Mouse (Mus musculus) T-helper 2 cell (primary cell): ENCODE data around the gene Creld2.

ENCODE experiments used
- in situ Hi-C: fragments of 300-600 bp; cut with MboI, MseI; formaldehyde crosslinking; loops from one replicate; pipeline ENCODE4 v1.15.1; 2025; ENCODE audit warnings: high pct_unique_total_duplicates

Gene Creld2

DNA sequence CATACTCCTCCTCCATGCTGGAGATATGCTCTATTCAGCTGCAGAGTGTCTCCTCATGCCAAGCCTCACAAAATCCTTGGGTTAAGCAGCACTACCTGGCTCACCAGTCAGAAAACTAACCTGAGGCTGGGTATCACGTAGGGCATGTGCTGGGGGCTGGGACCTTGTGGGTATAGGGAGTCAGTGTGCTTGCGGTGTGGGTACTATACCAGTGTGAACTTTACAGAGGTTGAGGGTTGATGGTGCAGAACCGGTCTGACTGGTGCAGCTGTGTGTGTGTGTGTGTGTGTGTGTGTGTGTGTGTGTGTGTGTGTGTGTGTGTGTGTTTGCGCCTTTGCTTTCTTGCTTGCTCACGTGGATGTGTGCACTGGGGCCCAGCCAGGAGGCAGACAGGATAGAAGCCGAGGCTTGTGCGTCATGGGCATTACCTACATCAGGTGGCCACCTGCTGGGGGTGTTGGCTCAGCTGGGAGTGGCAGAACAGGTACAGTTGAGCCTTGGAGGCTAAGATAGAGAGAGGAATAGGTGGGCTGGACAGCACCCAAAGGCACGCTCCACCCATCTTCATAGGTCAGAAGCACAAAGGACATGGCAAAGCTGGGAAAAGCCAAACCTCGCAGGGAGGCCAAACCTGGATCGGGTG lies 32.2 kb downstream of the Creld2 start:
- in situ Hi-C loops, result no loop called here

DNA sequence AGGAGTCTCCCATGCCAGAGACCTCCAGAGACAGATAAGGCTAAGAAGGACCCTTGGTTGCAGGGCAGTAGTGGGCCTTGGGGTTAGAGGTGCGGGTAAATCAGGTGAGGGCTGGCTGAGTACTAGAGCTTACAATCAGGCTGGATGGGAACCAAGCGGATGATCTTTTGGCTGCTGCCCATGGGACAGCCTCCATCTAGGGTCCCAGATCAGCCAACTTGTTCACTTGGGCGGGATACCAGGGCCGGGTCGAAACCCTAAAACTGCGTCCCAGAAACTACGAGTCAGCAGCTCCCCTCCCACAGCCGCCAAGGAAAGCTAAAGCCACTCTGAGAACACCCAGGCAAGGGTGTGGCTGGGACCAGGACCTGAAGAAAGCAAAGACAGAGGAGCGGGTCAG lies 33.7 kb downstream of the Creld2 start:
- in situ Hi-C loops, result no loop called here

DNA sequence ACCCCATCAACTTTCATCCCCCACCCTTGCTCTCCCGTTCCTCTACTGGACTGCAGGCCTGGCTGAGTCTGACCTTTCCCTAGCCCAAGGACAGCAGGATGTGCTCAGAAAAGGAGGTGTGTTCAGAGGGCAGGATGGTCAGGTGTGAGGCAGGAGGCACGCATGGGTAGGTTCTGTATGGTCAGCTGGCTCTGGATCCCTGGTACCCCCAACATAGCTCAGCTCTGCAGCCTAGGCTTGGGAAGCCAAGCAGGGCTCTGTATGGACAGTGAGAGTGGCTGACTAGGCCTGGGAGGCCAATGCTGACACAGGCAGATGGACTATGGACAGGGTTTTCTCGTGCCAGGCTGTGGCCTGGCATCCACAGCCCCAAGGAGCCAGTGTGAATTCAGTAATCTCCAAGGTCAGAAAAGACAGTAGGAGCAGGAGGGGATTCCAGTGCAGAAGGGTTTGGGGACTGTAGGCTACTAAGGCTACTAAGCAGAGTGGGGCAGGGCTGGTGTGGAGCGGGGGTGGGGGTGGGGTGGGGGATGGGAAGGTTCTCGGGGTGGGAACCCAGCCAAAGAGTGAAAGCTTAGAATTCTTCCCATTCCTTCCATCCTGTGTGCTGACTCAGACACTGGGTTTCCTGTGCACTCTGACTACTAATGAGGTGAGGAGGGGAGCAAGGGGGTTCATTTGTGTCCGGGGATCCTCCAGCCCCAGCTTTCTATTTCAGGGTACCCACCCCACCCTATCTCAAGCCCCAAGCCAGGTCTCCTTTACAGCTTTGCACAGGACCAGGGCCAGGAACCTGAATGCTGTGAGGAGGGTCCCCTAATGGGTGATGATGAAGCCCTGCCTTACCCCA lies 34.9 kb downstream of the Creld2 start:
- in situ Hi-C loops, result no loop called here

DNA sequence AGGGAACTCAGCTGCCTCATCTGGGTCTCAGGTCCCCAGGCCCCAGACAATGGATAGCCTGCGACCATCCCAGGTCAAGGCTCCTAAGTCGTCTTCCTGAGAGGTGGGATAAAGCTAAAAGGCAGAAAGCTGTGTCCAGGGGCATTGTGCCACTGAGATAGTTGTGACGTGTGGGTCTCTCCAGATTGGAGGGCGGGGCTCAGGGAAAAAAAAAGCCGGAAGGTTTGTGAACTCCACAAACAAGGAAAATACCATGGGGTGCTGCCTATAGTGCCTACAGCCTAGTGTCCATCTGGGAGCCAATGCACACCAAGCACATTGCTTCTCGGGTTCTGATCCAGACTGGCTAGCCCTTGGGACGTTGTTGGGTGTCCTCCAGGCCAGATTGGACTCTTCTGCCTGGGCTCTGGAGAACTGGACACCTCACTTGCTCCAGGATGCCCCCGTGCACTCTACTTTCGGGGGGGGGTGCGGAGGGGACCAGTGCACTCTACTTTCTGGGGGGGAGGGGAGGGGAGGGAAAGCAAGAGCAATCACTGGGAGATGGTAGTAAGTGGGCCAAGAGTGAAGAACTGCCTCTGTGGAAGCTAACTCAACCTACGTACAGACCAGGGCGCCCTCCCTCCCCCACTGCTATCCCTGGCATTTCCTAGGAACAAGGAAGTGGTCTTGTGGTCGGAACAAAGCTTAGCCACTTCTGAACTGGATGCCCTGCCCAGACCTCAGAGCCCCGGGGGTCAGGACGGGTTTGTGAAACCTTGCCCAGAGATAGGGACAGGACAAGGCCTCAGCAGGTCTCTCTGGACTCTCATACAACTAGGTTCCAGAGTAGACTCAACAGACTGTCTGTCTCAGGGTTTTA lies 35.8 kb downstream of the Creld2 start:
- in situ Hi-C loops, result no loop called here

DNA sequence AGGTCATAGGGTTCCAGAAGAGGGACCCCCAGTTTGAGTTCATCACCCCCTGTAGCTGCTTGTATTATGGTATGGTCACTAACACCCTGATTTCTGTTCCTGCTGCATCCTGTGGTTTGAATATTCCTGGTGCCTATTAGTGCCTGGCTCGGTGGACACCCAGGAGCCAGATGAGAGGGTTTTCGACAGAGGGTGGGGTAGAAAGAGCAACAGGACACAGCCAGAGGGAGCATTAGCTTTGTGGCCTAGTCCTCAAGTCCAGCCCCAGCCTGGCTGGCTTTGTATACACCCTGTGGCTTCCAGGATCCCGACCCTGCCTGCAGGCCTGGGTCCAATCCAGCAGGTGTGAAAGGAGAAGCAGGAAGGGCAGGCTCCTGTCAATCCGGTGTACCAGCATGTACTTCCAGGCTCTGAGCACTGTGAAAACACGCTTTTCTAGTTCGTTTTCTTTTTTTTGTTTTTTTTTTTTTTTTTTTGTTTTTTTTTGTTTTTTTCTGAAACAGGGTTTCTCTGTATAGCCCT lies 36.5 kb downstream of the Creld2 start:
- in situ Hi-C loops, result no loop called here

DNA sequence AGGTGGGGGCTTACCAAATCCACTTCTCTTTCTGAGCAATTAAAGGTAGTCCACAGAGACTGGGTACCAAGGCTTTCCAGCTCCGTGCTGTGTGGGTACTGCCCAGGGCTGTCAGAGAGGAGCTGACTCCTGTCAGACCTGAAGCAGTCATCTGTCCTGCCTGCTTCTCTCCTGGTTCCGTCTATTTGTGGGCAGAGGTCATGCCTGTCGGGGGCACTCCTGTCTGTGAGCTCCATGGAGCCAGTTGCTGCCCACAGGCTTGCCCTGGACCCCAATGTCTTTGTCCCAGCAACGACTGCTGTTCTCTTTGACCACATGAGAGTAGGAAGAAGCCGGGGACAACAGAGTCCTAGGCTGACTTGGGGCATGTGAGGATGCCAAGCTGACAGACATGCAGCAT lies 37.2 kb downstream of the Creld2 start:
- in situ Hi-C loops, result no loop called here

DNA sequence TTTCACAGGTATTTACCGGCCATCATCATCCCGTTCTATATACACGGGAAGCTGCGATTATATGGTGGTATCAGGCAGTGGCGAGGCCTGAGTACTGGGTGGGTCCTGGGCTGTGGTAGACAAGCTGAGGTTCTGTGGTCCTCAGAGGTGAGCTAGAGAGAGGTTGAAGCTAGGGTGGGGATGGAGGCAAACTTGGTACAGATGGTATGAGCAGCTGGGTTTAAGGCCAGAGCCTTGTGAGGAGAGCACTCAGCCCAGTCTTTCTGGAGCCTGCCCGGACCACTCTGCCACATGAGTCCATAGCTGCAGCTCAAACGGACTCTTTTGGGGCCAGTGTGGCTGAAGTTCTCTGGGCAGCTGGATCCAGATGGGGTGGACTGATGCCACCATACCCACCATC lies 37.9 kb downstream of the Creld2 start:
- in situ Hi-C loops, result no loop called here

DNA sequence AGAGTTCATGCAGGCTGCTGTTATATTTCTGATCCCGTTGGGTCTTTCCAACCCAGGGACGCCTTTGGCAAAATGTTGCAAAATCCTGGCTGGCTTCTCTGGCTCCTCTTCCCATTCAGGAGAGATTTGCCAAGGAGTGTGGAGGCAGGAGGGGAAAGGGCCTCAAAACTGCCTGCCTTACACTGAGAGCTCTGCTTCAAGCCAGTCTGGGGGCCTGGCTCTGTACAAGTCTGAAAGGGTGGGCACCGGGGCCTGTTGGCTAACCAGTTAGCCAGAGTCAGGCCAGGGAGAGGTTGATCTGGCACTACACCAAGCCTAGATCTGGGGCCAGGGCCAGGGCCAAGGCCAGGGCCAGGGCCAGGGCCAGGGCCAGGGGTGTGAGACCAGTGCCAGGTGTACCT lies 38.7 kb downstream of the Creld2 start:
- in situ Hi-C loops, result no loop called here

DNA sequence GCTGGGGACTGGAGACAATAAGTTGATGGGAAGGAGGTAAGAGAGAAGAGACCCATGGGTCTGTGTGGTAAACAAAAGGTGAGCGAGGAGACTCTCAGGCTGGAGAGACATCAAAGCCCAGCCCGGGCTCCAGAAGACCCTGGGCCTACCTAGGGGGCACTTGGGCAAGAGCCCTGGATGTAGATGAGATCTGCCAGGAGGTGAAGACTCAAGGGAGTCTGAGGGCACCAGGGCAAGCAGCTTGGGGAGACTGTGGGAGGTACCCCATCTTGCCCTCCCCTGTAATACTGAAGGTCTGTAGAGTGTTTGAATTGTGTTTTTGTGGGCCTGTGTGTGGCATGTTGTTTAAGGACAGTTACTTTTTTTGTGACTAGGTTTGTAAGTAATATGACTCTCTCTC lies 39.3 kb downstream of the Creld2 start:
- in situ Hi-C loops, result no loop called here

DNA sequence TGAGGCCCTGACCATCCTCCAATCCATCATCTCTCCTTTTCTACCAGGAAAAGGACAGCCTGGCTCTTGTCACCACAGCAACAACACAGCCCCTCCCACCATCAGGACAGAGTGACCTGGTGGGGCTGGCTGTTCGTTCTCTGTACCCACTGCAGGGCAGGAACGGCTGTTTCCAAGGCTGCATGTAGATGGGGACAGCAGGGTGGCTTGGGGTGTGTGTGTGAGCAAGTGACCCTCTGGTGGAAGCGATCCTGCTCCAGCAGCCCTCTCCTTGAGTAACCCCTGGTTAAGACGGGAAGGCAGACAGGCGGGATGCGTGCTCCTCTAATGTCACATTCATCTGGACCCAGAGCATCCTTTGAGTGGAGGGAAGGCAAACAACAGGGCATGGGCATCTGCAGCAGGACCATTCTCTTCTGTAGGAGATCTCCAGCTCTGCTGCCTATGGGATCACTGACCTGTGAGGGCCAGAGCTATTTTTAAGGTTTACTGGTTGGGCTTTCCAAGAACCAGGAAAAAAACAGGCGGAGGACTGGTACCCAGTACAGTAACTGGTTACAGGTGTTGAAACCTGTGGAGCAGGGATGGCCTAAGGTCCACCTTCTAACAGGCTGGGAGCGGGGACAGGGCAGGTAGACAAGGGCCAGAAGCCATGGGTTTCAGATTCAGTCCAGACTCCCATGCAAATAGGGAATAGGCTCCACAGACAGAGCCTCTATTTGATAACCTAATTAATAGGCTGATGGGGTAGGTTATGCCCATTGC lies 39.9 kb downstream of the Creld2 start:
- in situ Hi-C loops, result no loop called here

DNA sequence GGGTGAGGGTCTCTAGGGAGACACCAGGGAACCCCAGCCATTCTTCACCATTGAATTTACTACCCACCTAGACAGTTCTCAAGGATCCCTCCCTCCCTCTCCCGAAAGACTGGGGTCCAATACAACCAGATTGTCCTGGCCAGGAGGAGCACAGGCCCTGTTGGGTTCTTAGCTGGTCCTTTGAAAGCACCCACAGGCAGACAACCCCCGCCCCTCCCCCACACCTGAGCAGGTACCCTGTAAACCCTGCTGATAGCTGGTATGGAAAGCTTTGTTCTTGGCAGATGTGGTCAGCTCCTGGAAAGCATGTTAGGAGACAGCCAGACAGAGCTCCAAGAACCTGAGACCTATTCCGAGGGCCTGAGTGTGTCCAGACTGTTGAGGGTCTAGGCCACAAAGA lies 41.3 kb downstream of the Creld2 start:
- in situ Hi-C loops, result loop anchor here (10.0 kb wide), 1 partner anchor 494 kb away; the partner anchor contains the start of genes Lmf2 and Ncaph2

DNA sequence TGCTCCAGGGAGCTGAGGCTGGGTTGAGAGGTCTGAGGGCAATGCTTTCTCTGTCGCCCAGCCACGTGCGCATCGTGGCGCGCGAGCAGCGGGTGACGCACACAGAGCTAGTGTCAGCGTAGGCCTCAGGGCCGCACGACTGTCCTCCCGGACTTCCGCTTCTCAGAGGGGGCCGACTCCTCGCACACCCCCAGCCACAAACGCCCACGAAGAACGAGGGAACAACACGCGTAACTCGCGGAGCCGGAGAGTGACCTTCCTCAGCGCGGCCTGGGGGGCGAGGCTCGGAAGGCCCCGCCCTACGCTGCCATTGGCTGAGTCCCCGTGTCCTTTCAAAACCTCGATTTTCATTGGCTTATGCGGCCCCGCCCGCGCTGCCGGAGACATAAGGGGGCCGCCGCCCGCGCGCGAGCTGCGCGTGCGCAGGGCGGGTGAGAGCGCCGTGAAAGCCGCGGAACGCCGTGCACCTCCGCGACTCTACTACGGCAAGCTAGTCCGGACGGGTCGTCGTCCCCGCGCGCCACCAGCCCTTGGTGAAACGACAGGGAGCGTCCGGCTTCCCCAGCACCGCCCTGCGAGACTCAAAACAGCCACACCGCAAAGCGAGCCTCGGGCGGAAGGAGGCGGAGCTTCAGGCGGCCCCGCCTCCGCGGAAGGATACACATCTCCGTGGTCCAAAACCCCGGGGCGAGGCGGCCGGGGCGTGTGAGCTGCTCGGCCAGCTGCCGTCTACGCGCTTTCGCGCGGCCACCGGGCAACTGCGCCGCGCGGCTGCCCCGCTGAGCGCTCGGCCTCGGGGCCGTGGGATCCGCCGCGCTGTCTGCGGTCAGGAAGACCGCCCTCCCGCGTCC lies 42.6 kb downstream of the Creld2 start, which contains the start of gene Pim3:
Gene Pim3, plus strand, starts transcription at position 415 of the 851 bp plus-strand sequence.
- in situ Hi-C loops, result loop anchor here (10.0 kb wide), 1 partner anchor 493 kb away; the partner anchor contains the start of genes Lmf2 and Ncaph2

DNA sequence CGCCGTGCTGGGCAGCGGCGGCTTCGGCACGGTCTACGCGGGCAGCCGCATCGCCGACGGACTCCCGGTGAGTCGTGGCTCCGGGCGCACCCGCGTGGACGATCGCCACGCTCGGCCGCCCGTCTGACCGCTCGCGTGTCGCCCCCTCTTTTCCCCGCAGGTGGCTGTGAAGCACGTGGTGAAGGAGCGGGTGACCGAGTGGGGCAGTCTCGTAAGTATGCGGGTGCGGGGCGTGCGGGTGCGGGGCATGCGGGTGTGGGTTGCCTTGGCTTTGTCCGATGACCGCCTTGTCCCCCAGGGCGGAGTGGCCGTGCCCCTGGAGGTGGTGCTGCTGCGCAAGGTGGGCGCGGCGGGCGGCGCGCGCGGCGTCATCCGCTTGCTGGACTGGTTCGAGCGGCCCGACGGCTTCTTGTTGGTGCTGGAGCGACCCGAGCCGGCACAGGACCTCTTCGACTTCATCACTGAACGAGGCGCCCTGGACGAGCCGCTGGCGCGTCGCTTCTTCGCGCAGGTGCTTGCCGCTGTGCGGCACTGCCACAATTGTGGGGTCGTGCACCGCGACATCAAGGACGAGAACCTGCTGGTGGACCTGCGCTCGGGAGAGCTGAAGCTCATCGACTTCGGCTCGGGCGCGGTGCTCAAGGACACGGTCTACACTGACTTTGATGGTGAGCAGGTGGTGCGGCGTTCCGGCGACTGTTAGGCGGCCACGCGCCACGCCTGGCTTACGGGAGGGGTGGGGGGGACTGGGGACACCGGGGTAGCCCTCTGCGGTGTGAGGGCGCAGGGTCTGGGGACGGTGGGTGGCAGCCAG lies 43.6 kb downstream of the Creld2 start:
- in situ Hi-C loops, result loop anchor here (10.0 kb wide), 1 partner anchor 492 kb away; the partner anchor contains the start of genes Lmf2 and Ncaph2

DNA sequence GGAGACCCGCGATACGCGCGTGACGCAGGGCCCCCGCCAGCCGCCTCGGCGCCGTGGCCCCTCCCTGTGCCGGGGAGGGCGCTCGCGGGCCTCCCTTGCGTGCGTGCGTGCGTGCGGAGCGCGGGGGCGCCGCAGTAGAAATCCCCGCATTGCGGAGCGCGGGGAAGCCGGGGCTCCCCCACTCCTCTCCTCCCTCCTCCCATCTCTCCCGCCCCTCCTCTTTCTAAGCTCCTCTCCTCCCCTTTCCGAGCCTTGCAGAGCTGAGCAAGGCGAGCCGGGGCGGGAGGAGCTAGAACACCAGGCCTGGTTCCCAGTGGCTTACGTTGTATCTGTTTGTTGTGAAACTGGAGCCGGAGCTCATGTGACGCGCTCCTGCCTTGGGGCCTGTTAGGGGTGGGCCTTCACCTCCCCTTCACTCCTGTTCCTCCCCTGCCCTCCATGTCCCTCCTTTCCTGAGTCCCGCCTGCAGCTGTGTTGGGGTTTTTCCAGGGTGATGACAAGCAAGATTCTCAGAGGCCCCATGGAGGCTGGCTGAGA lies 44.3 kb downstream of the Creld2 start:
- in situ Hi-C loops, result loop anchor here (10.0 kb wide), 1 partner anchor 491 kb away; the partner anchor contains the start of genes Lmf2 and Ncaph2

DNA sequence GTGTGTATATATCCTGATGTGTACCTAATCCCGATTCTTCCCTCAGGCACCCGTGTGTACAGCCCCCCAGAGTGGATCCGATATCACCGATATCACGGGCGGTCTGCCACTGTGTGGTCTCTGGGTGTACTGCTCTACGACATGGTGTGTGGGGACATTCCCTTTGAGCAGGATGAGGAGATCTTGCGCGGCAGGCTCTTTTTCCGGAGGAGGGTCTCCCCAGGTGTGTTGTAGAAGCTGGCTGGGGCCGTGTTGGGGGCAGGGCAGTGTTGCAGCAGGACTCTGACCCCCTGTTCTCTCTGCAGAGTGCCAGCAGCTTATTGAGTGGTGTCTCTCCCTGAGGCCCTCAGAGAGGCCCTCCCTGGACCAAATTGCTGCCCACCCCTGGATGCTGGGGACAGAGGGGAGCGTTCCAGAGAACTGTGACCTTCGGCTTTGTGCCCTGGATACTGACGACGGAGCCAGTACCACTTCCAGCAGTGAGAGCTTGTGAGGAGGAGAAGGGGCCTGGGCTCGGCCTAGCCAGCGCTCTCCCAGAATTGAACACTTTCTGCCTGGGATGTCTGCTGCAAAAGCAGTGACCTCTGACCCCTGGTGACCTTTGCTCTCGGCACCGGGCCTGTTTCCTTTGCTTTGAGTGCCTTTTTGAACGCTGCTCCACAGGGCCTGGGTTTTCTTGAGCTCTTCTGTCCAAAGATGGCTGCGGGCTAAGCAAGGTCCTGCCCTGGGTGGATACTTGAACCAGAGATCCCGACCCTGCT lies 45.0 kb downstream of the Creld2 start:
- in situ Hi-C loops, result loop anchor here (10.0 kb wide), 1 partner anchor 490 kb away; the partner anchor contains the start of genes Lmf2 and Ncaph2

DNA sequence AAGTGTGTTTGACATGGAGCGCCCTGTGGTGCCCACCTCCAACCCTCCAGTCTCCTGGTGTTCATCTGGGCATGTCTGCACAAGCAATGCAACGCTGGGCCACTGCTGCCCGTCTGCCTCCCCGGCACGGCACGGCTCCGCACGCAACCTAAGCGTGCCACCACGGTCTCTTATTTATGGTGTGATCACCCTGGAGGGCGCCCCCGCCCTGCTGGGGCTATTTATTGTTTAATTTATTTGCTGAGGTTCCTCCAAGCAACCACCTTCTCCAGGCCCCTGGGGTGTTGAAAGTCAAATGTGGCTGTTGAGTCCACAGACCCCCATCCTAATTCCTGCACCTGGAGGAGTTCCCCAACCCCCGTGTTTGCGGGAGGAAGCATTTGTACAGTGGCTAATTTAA lies 45.6 kb downstream of the Creld2 start:
- in situ Hi-C loops, result loop anchor here (10.0 kb wide), 1 partner anchor 490 kb away; the partner anchor contains the start of genes Lmf2 and Ncaph2

DNA sequence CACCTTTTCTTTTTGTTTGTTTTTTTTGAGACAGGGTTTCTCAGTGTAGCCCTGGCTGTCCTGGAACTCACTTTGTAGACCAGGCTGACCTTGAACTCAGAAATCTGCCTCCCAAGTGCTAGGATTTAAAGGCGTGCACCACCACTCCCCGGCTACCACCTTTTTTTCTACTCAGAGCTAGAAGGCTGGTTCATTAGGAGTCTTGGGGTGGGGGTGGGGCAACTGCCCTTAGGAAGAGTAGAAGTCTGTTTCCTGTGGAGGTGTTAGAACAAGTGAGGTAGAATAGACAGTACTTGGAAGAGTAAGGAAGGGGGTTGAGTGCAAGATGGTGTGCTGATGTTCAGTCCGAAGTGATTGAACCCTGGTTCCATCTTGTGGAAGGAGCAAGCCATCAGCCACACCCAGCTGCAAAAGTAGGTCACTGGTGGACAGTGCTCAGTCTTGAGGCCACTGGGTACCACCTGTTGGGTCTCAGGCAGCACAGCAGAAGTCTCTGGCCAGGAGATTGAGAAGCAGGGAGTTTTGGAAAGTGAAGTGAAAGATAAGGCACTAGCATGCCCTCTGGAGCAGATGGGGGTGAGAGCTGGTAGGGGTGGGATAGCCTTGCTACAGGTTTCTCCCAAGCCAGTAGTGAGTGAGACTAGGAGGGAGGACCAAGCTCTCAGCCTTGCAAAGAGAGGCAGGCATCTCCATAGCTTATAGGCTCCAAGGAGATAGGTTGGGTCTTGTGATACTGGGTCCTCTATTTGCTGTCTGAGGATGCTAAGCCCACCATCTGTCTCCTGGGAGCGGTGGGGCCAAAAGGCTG lies 46.6 kb downstream of the Creld2 start:
- in situ Hi-C loops, result loop anchor here (10.0 kb wide), 1 partner anchor 489 kb away; the partner anchor contains the start of genes Lmf2 and Ncaph2
